Comparison of ENCODE assay signal across 17 mouse cellular contexts in the genomic region with DNA sequence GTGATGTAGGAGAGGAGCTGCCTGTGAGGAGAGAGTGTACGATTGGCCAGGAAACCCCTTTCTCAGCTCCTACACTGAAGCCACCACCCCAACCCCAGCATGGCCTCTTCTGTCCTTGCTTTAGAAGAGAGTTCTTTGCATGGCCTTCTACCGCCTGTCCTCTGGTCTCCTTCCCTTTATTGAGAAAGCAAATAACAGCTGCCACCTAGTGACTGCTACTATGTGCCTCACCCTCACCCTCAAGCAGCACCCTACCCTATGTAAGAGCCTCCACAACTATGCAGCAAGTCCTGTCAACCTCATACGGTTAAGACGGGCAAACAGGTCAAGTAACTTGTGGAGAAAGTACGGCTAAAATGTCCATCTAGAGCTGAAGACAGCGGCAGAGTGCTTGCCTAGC. TPM values are rescaled to one million over a fixed set of nuclear protein-coding genes. Genes with fewer than 3 reads are reported as not detected.
DNase-seq lines count a peak whose midpoint lies in the region; ATAC-seq and TF ChIP-seq lines count a peak whose summit lies in the region.
"Had no signal": no experiment of that assay in that cellular context is flagged by ENCODE, and none has a peak within 500 bp of the region (broad histone marks: within the 10 kb centered on the region; RNA-seq: fewer than 3 reads in every experiment).

No protein-coding gene starts in this region.

- H3K4me3 ChIP-seq in heart, embryonic 15.5 days, result no peak overlapping the region
- no peak overlapping the region for H3K4me3 ChIP-seq in left cerebral cortex, adult 2 months
- no peak overlapping the region for H3K4me3 ChIP-seq in neural tube, embryonic 15.5 days (replicated peaks)
- H3K4me3 ChIP-seq: forebrain, embryonic 12.5 days; limb, embryonic 15.5 days had no signal

- no peak for DNase-seq in heart, postnatal 36 days
- DNase-seq in left cerebral cortex, adult 2 months (ENCODE audit: extremely low spot score in 1 of 2, low spot score in 2 of 2), result peak in 1 of 2 experiments; percentile 13
- no peak for DNase-seq in left cerebral cortex, postnatal 25 days (ENCODE audit: low spot score in 2 of 2)
- peak; percentile 70 for DNase-seq in 416B (ENCODE audit: low read depth)
- peak; percentile 43 for DNase-seq in A20 (ENCODE audit: low read depth, low spot score)
- DNase-seq: cerebellum, adult 2 months; layer of hippocampus, adult 9-11 months; right cerebral cortex, postnatal 14 days; thymus, postnatal 25 days had no signal

- peaks cover 17% of the 10 kb centered on the region for H3K4me1 ChIP-seq in heart, embryonic 15.5 days (replicated peaks)
- H3K4me1 ChIP-seq in neural tube, embryonic 15.5 days, result peaks cover 18% of the 10 kb centered on the region

- H3K27me3 ChIP-seq in heart, embryonic 15.5 days, result no peaks in the 10 kb centered on the region
- no peaks in the 10 kb centered on the region for H3K27me3 ChIP-seq in neural tube, embryonic 15.5 days (replicated peaks)
- H3K27me3 ChIP-seq: forebrain, embryonic 12.5 days; limb, embryonic 15.5 days; Patski had no signal

- H3K36me3 ChIP-seq in heart, embryonic 15.5 days, result peaks cover 70% of the 10 kb centered on the region
- peaks cover 75% of the 10 kb centered on the region for H3K36me3 ChIP-seq in neural tube, embryonic 15.5 days

- intact Hi-C loops in heart, postnatal 36 days (cut with DNase I), result no loop called here
- intact Hi-C loops in left cerebral cortex, adult 2 months (cut with DNase I), result no loop called here
- intact Hi-C loops in left cerebral cortex, postnatal 25 days (cut with DNase I), result no loop called here

- no peak overlapping the region for H3K4me2 ChIP-seq in heart, embryonic 15.5 days
- H3K4me2 ChIP-seq in neural tube, embryonic 15.5 days, result no peak overlapping the region
- H3K4me2 ChIP-seq: forebrain, embryonic 12.5 days; limb, embryonic 15.5 days had no signal

- no peak overlapping the region for H3K9ac ChIP-seq in heart, embryonic 15.5 days
- no peak overlapping the region for H3K9ac ChIP-seq in neural tube, embryonic 15.5 days (replicated peaks)
- H3K9ac ChIP-seq: forebrain, embryonic 12.5 days; limb, embryonic 15.5 days had no signal

- no peaks in the 10 kb centered on the region for H3K9me3 ChIP-seq in heart, embryonic 15.5 days (replicated peaks)
- no peaks in the 10 kb centered on the region for H3K9me3 ChIP-seq in neural tube, embryonic 15.5 days (replicated peaks)
- H3K9me3 ChIP-seq: forebrain, embryonic 12.5 days; limb, embryonic 15.5 days had no signal

- ATAC-seq in heart, embryonic 15.5 days (replicated peaks; ENCODE audit: insufficient number of reproducible peaks, insufficient read depth, low FRiP score, low read depth), result no peak
- no peak for ATAC-seq in neural tube, embryonic 15.5 days (ENCODE audit: low FRiP score)
- ATAC-seq: hindbrain, embryonic 16.5 days; midbrain, embryonic 16.5 days; Patski had no signal

- H3K27ac ChIP-seq in heart, embryonic 15.5 days, result peak overlapping the region; percentile 27; the same call in 1 of the 2 replicates
- H3K27ac ChIP-seq in left cerebral cortex, adult 2 months, result no peak overlapping the region
- H3K27ac ChIP-seq in neural tube, embryonic 15.5 days (replicated peaks), result no peak overlapping the region
- H3K27ac ChIP-seq: forebrain, embryonic 12.5 days; limb, embryonic 15.5 days; macrophage had no signal

- peak; percentile 28 for TF ChIP-seq CTCF in left cerebral cortex, adult 2 months (IDR thresholded peaks at IDR 0.05)

- 75% methylated on average over 6 of the region's 6 CpGs for WGBS in heart, embryonic 15.5 days
- WGBS in neural tube, embryonic 15.5 days, result 87% methylated on average over 6 of the region's 6 CpGs

RNA-seq across cellular contexts. Expression of gene Gapdh, which starts 3.9 kb away (rescaled TPM):
- 3,777 and 4,210 TPM in 2 replicates for polyA plus RNA-seq in heart, embryonic 15.5 days (2015; fragmentation: Nextera tagmentation; extraction: Ambion mirVana)
- total RNA-seq in heart, postnatal 36 days (2021), result 1,000 to 10,000 TPM; 4,473 to 4,723 TPM
- 1,000 to 10,000 TPM; 2,312 to 2,314 TPM for total RNA-seq in left cerebral cortex, adult 2 months (2021)
- 1,000 to 10,000 TPM; 2,469 to 2,584 TPM for total RNA-seq in left cerebral cortex, postnatal 25 days (2021)
- 1,563 and 1,690 TPM in 2 replicates for polyA plus RNA-seq in neural tube, embryonic 15.5 days (2015; fragmentation: Nextera tagmentation; extraction: Ambion mirVana)

RNA-seq across cellular contexts. Expression of gene Ncapd2, which starts 21.3 kb away (rescaled TPM):
- 66.1 and 93.1 TPM in 2 replicates for polyA plus RNA-seq in heart, embryonic 15.5 days (2015; fragmentation: Nextera tagmentation; extraction: Ambion mirVana)
- total RNA-seq in heart, postnatal 36 days (2021), result 10 to 100 TPM; 20.8 to 25.3 TPM
- total RNA-seq in left cerebral cortex, adult 2 months (2021), result 10 to 100 TPM; 22.6 to 23.4 TPM
- total RNA-seq in left cerebral cortex, postnatal 25 days (2021), result 10 to 100 TPM; 18.9 to 25.6 TPM
- polyA plus RNA-seq in neural tube, embryonic 15.5 days (2015; fragmentation: Nextera tagmentation; extraction: Ambion mirVana), result 38.2 and 56.6 TPM in 2 replicates

RNA-seq across cellular contexts. Expression of gene Mrpl51, which starts 21.4 kb away (rescaled TPM):
- 233 and 272 TPM in 2 replicates for polyA plus RNA-seq in heart, embryonic 15.5 days (2015; fragmentation: Nextera tagmentation; extraction: Ambion mirVana)
- 100 to 1,000 TPM; 308 to 334 TPM for total RNA-seq in heart, postnatal 36 days (2021)
- 10 to 100 TPM; 69.1 to 74.5 TPM for total RNA-seq in left cerebral cortex, adult 2 months (2021)
- 10 to 100 TPM; 70.4 to 73.6 TPM for total RNA-seq in left cerebral cortex, postnatal 25 days (2021)
- 156 and 167 TPM in 2 replicates for polyA plus RNA-seq in neural tube, embryonic 15.5 days (2015; fragmentation: Nextera tagmentation; extraction: Ambion mirVana)

RNA-seq across cellular contexts. Expression of gene Iffo1, which starts 25.2 kb away (rescaled TPM):
- polyA plus RNA-seq in heart, embryonic 15.5 days (2015; fragmentation: Nextera tagmentation; extraction: Ambion mirVana), result 9.7 and 13.4 TPM in 2 replicates
- total RNA-seq in heart, postnatal 36 days (2021), result 1 to 10 TPM; 6.6 to 9.4 TPM
- 10 to 100 TPM; 64.6 to 67.1 TPM for total RNA-seq in left cerebral cortex, adult 2 months (2021)
- total RNA-seq in left cerebral cortex, postnatal 25 days (2021), result 10 to 100 TPM; 52.7 to 63.0 TPM
- polyA plus RNA-seq in neural tube, embryonic 15.5 days (2015; fragmentation: Nextera tagmentation; extraction: Ambion mirVana), result 20.1 and 24.6 TPM in 2 replicates

RNA-seq across cellular contexts. Expression of gene Nop2, which starts 38.5 kb away (rescaled TPM):
- polyA plus RNA-seq in heart, embryonic 15.5 days (2015; fragmentation: Nextera tagmentation; extraction: Ambion mirVana), result 35.0 and 43.6 TPM in 2 replicates
- total RNA-seq in heart, postnatal 36 days (2021), result 10 to 100 TPM; 20.3 to 21.0 TPM
- total RNA-seq in left cerebral cortex, adult 2 months (2021), result 10 to 100 TPM; 28.1 to 32.1 TPM
- 10 to 100 TPM; 27.1 to 28.0 TPM for total RNA-seq in left cerebral cortex, postnatal 25 days (2021)
- 47.8 and 58.0 TPM in 2 replicates for polyA plus RNA-seq in neural tube, embryonic 15.5 days (2015; fragmentation: Nextera tagmentation; extraction: Ambion mirVana)

Comparison
In these comparisons a context has a peak if more than half of its experiments do, and no peak if none do; other contexts are left out.
1. DNase-seq: peak in 416B (single experiment) and A20 (single experiment); none in heart, postnatal 36 days (0 of 2) and left cerebral cortex, postnatal 25 days (0 of 2).
2. RNA of gene Mrpl51, which starts 21.4 kb away (total RNA-seq): 308 to 334 TPM in heart, postnatal 36 days; 69.1 to 74.5 TPM in left cerebral cortex, adult 2 months and 70.4 to 73.6 TPM in left cerebral cortex, postnatal 25 days; every median in the first group is over 4 times any median in the second.